Mouse (Mus musculus) myocyte (in vitro differentiated cells): ENCODE measurements at regions not wholly inside any gene's neighbourhood (a gene's known extent, or its start where the extent isn't known, plus 50 kb on each side); places are given as distances from the start of the nearest gene placed in this dataset.

ENCODE experiments used
- MAX ChIP-seq: IDR thresholded peaks from one replicate; pipeline ENCODE4 v1.6.1; 2011; ENCODE audit warnings: low read depth, mild to moderate bottlenecking, control low read depth
- MYOD1 ChIP-seq, 3 experiments: IDR thresholded peaks; one replicate each; pipeline ENCODE4 v1.6.1; 2011; ENCODE audit warnings: control low read depth in 2 of 3, low read depth in 2 of 3, mild to moderate bottlenecking in 2 of 3, moderate library complexity in 1 of 3; ENCODE audit not compliant: insufficient read length in 2 of 3, control insufficient read depth in 1 of 3
- POLR2A ChIP-seq: IDR thresholded peaks from one replicate; pipeline ENCODE4 v1.6.1; 2011; ENCODE audit warnings: low read depth, mild to moderate bottlenecking, control low read depth, moderate library complexity; ENCODE audit not compliant: insufficient read length
- TCF12 ChIP-seq: IDR thresholded peaks from one replicate; pipeline ENCODE4 v1.6.1; 2011; ENCODE audit warnings: mild to moderate bottlenecking, control low read depth; ENCODE audit not compliant: poor library complexity, insufficient read depth, severe bottlenecking

GRCm38 (mm10) chr5:139598715-139599114 is 55.4 kb downstream of the Uncx start:
- TF ChIP-seq MYOD1 (IDR thresholded peaks at IDR 0.05; ENCODE audit: control insufficient read depth in 1 of 3, insufficient read length in 2 of 3, low read depth in 2 of 3), result no peak
- TF ChIP-seq TCF12, result no peak
- no peak for TF ChIP-seq POLR2A
- no peak for TF ChIP-seq MAX
